Mouse (Mus musculus): Measurements from ENCODE around the gene Olfr855. TPM values are rescaled to one million over a fixed set of nuclear protein-coding genes. Genes with fewer than 3 reads are reported as not detected.

The Olfr855 gene
- polyA plus RNA-seq (2014; fragmentation: Nextera tagmentation; extraction: Ambion mirVana): not detected in 2 replicates

GRCm38 (mm10) chr9:19582317-19582716 is at the start of gene Olfr855:
Gene Olfr855 (plus strand): TSS chr9:19582617.
- no peak for DNase-seq (ENCODE audit: low spot score, missing footprints)
- H3K4me1 ChIP-seq (ENCODE audit: control insufficient read depth, insufficient read depth, low read length): no peaks in the 10 kb centered on the region
- H3K27me3 ChIP-seq (ENCODE audit: control insufficient read depth, insufficient read depth, low read length): no peaks in the 10 kb centered on the region
- H3K9ac ChIP-seq (ENCODE audit: low read length): no peak within 1 kb of the TSS
- no peak within 1 kb of the TSS for H3K27ac ChIP-seq (ENCODE audit: low read depth, low read length)
- ATAC-seq (ENCODE audit: low FRiP score): no peak
- H3K9me3 ChIP-seq (ENCODE audit: control insufficient read depth, low read length): no peaks in the 10 kb centered on the region
- no peak within 1 kb of the TSS for H3K4me3 ChIP-seq (ENCODE audit: low read depth, low read length)
- no peaks in the 10 kb centered on the region for H3K36me3 ChIP-seq (ENCODE audit: control insufficient read depth, insufficient read depth, low read length)
- H3K4me2 ChIP-seq: no peak within 1 kb of the TSS

GRCm38 (mm10) chr9:19540976-19541375 is 41.4 kb upstream of the Olfr855 start, which contains the start of gene Olfr853:
Gene Olfr853 (minus strand): TSS chr9:19541076.
- 97% methylated on average over 1 of the region's 1 CpGs for WGBS
- H3K4me1 ChIP-seq (ENCODE audit: control insufficient read depth, insufficient read depth, low read length): no peaks in the 10 kb centered on the region
- no peak within 1 kb of the TSS for H3K9ac ChIP-seq (ENCODE audit: low read length)
- H3K27ac ChIP-seq (ENCODE audit: low read depth, low read length): no peak within 1 kb of the TSS
- no peaks in the 10 kb centered on the region for H3K36me3 ChIP-seq (ENCODE audit: control insufficient read depth, insufficient read depth, low read length)
- H3K27me3 ChIP-seq (ENCODE audit: control insufficient read depth, insufficient read depth, low read length): no peaks in the 10 kb centered on the region
- no peak within 1 kb of the TSS for H3K4me2 ChIP-seq
- no peak for ATAC-seq (ENCODE audit: low FRiP score)
- no peak within 1 kb of the TSS for H3K4me3 ChIP-seq (ENCODE audit: low read depth, low read length)
- no peak for DNase-seq (ENCODE audit: low spot score, missing footprints)
- H3K9me3 ChIP-seq (ENCODE audit: control insufficient read depth, low read length): peaks cover 3% of the 10 kb centered on the region; the same call in 1 of the 2 replicates

GRCm38 (mm10) chr9:19567282-19567681 is 15.1 kb upstream of the Olfr855 start, which contains the start of gene Olfr854:
Gene Olfr854 (minus strand): TSS chr9:19567382.
- peaks cover 14% of the 10 kb centered on the region; the same call in 1 of the 2 replicates for H3K9me3 ChIP-seq (ENCODE audit: control insufficient read depth, low read length)
- 74% methylated on average over 1 of the region's 1 CpGs for WGBS
- no peak for DNase-seq (ENCODE audit: low spot score, missing footprints)

GRCm38 (mm10) chr9:19621297-19621696 is 38.9 kb downstream of the Olfr855 start:
- H3K4me1 ChIP-seq (ENCODE audit: control insufficient read depth, insufficient read depth, low read length): no peaks in the 10 kb centered on the region
- ATAC-seq (ENCODE audit: low FRiP score) (peak; percentile 20; the same call in 1 of the 2 replicates), DNase-seq (ENCODE audit: low spot score, missing footprints) (no peak)
- 0 out of 2 replicates have a peak, but pooled peaks cover 2% of the 10 kb centered on the region for H3K36me3 ChIP-seq (ENCODE audit: control insufficient read depth, insufficient read depth, low read length)
- H3K9ac ChIP-seq (ENCODE audit: low read length): no peak overlapping the region
- no peak overlapping the region for H3K4me2 ChIP-seq
- H3K27ac ChIP-seq (ENCODE audit: low read depth, low read length): no peak overlapping the region
- H3K27me3 ChIP-seq (ENCODE audit: control insufficient read depth, insufficient read depth, low read length): no peaks in the 10 kb centered on the region
- no peaks in the 10 kb centered on the region for H3K9me3 ChIP-seq (ENCODE audit: control insufficient read depth, low read length)
- 96% methylated on average over 3 of the region's 3 CpGs for WGBS
- no peak overlapping the region for H3K4me3 ChIP-seq (ENCODE audit: low read depth, low read length)

More at GRCm38 (mm10) chr9:19567282-19567681, 15.1 kb upstream of the Olfr855 start, which contains the start of gene Olfr854:
- H3K4me2 ChIP-seq: no peak within 1 kb of the TSS
- no peaks in the 10 kb centered on the region for H3K27me3 ChIP-seq (ENCODE audit: control insufficient read depth, insufficient read depth, low read length)
- H3K4me3 ChIP-seq (ENCODE audit: low read depth, low read length): no peak within 1 kb of the TSS
- H3K9ac ChIP-seq (ENCODE audit: low read length): no peak within 1 kb of the TSS
- H3K4me1 ChIP-seq (ENCODE audit: control insufficient read depth, insufficient read depth, low read length): no peaks in the 10 kb centered on the region
- H3K27ac ChIP-seq (ENCODE audit: low read depth, low read length): no peak within 1 kb of the TSS
- no peaks in the 10 kb centered on the region for H3K36me3 ChIP-seq (ENCODE audit: control insufficient read depth, insufficient read depth, low read length)
- no peak for ATAC-seq (ENCODE audit: low FRiP score)

GRCm38 (mm10) chr9:19621843-19622822 is 39.7 kb downstream of the Olfr855 start, which contains the start of gene Zfp317:
Gene Zfp317 (plus strand): TSS chr9:19622102.
- no peaks in the 10 kb centered on the region for H3K27me3 ChIP-seq (ENCODE audit: control insufficient read depth, insufficient read depth, low read length)
- peak; percentile 99 for DNase-seq (ENCODE audit: low spot score, missing footprints)
- WGBS: 2% methylated on average over 35 of the region's 35 CpGs
- peak; percentile 97 for ATAC-seq (ENCODE audit: low FRiP score)
- peak within 1 kb of the TSS; percentile 38 for H3K4me2 ChIP-seq
- 0 out of 2 replicates have a peak, but pooled peaks cover 2% of the 10 kb centered on the region for H3K36me3 ChIP-seq (ENCODE audit: control insufficient read depth, insufficient read depth, low read length)
- no peaks in the 10 kb centered on the region for H3K4me1 ChIP-seq (ENCODE audit: control insufficient read depth, insufficient read depth, low read length)
- no peaks in the 10 kb centered on the region for H3K9me3 ChIP-seq (ENCODE audit: control insufficient read depth, low read length)
- peak within 1 kb of the TSS; percentile 52 for H3K4me3 ChIP-seq (ENCODE audit: low read depth, low read length)
- peak within 1 kb of the TSS; percentile 64 for H3K9ac ChIP-seq (ENCODE audit: low read length)
- H3K27ac ChIP-seq (ENCODE audit: low read depth, low read length): peak within 1 kb of the TSS; percentile 52

GRCm38 (mm10) chr9:19629574-19629973 is 47.2 kb downstream of the Olfr855 start:
- Histone ChIP-seq H3K36me3 (ENCODE audit: control insufficient read depth, insufficient read depth, low read length) (peaks cover 6% of the 10 kb centered on the region; the same call in 1 of the 2 replicates), H3K27me3 (ENCODE audit: control insufficient read depth, insufficient read depth, low read length) (no peaks in the 10 kb centered on the region), H3K27ac (ENCODE audit: low read depth, low read length) (no peak overlapping the region), H3K4me2 (no peak overlapping the region), H3K4me1 (ENCODE audit: control insufficient read depth, insufficient read depth, low read length) (no peaks in the 10 kb centered on the region), H3K9ac (ENCODE audit: low read length) (no peak overlapping the region), H3K4me3 (ENCODE audit: low read depth, low read length) (no peak overlapping the region), H3K9me3 (ENCODE audit: control insufficient read depth, low read length) (no peaks in the 10 kb centered on the region)
- ATAC-seq (ENCODE audit: low FRiP score) (no peak), DNase-seq (ENCODE audit: low spot score, missing footprints) (no peak)

Other genes starting within 250 kb of the Olfr855 start
- not detected in 2 replicates for gene Olfr845, start 246.2 kb upstream of the Olfr855 start, polyA plus RNA-seq (2014; fragmentation: Nextera tagmentation; extraction: Ambion mirVana)
- not detected in 2 replicates for gene Olfr846, start 218.6 kb upstream of the Olfr855 start, polyA plus RNA-seq (2014; fragmentation: Nextera tagmentation; extraction: Ambion mirVana)
- not detected in 2 replicates for gene Olfr847, start 203.9 kb upstream of the Olfr855 start, polyA plus RNA-seq (2014; fragmentation: Nextera tagmentation; extraction: Ambion mirVana)
- gene Olfr849, start 142.4 kb upstream of the Olfr855 start, polyA plus RNA-seq (2014; fragmentation: Nextera tagmentation; extraction: Ambion mirVana): not detected in 2 replicates
- not detected in 2 replicates for gene Olfr850, start 104.4 kb upstream of the Olfr855 start, polyA plus RNA-seq (2014; fragmentation: Nextera tagmentation; extraction: Ambion mirVana)
- gene Olfr851, start 89.3 kb upstream of the Olfr855 start, polyA plus RNA-seq (2014; fragmentation: Nextera tagmentation; extraction: Ambion mirVana): not detected in 2 replicates
- gene Olfr853, start 41.5 kb upstream of the Olfr855 start, polyA plus RNA-seq (2014; fragmentation: Nextera tagmentation; extraction: Ambion mirVana): not detected in 2 replicates
- not detected in 2 replicates for gene Olfr854, start 15.2 kb upstream of the Olfr855 start, polyA plus RNA-seq (2014; fragmentation: Nextera tagmentation; extraction: Ambion mirVana)
- 42.0 and 44.5 TPM in 2 replicates for gene Zfp317, start 39.5 kb downstream of the Olfr855 start, polyA plus RNA-seq (2014; fragmentation: Nextera tagmentation; extraction: Ambion mirVana)
- gene Olfr857, start 126.8 kb downstream of the Olfr855 start, polyA plus RNA-seq (2014; fragmentation: Nextera tagmentation; extraction: Ambion mirVana): not detected in 2 replicates
- gene Olfr58, start 197.7 kb downstream of the Olfr855 start, polyA plus RNA-seq (2014; fragmentation: Nextera tagmentation; extraction: Ambion mirVana): not detected in 2 replicates
- gene Olfr859, start 222.3 kb downstream of the Olfr855 start, polyA plus RNA-seq (2014; fragmentation: Nextera tagmentation; extraction: Ambion mirVana): not detected in 2 replicates

Measured in midbrain, embryonic 11.5 days (tissue).